Mouse (Mus musculus) activated CD4-positive, CD25-positive, alpha-beta regulatory T cell, adult 4 months (primary cell): ENCODE data around the gene Tmem138. TPM values are rescaled to one million over a fixed set of nuclear protein-coding genes. Genes with fewer than 3 reads are reported as not detected.

Experiments used
- polyA plus RNA-seq, 2 experiments: library from polyadenylated mRNA; unstranded; fragments of 100-300 nt; shearing (Covaris generic); gene quantifications; one replicate each; pipeline ENCODE4 v1.2.1; 2017

The Tmem138 gene
- polyA plus RNA-seq, 2 experiments from 2014 or later: 15.2 to 19.2 TPM

Other genes with a start within 250 kb of the Tmem138 start
- gene Syt7, start 188.3 kb downstream of the Tmem138 start, polyA plus RNA-seq: under 1 TPM in 1 of 2 experiments, not detected in 1; 0.05 TPM
- gene Lrrc10b, start 119.9 kb downstream of the Tmem138 start, polyA plus RNA-seq: not detected
- gene Ppp1r32, start 94.4 kb downstream of the Tmem138 start, polyA plus RNA-seq: under 1 TPM in 1 of 2 experiments, not detected in 1; 0.41 TPM
- 10 to 100 TPM; 53.2 to 54.5 TPM for gene Cpsf7, start 52.1 kb downstream of the Tmem138 start, polyA plus RNA-seq
- gene Sdhaf2, start 51.2 kb downstream of the Tmem138 start, polyA plus RNA-seq: 10 to 100 TPM; 77.2 to 87.7 TPM
- 1 to 10 TPM; 5.9 to 8.4 TPM for gene Tmem216, start 21.1 kb downstream of the Tmem138 start, polyA plus RNA-seq
- gene Cyb561a3, start 190 bp downstream of the Tmem138 start, polyA plus RNA-seq: 10 to 100 TPM; 33.9 to 39.6 TPM
- 10 to 100 TPM; 79.6 to 85.1 TPM for gene Ddb1, start 28.0 kb upstream of the Tmem138 start, polyA plus RNA-seq
- gene Tkfc, start 28.3 kb upstream of the Tmem138 start, polyA plus RNA-seq: 10 to 100 TPM in 1 of 2 experiments, 1 to 10 TPM in 1; 6.3 to 12.3 TPM
- gene Vwce, start 56.9 kb upstream of the Tmem138 start, polyA plus RNA-seq: 1 to 10 TPM in 1 of 2 experiments, not detected in 1; 1.1 TPM
- not detected for gene Pga5, start 100.7 kb upstream of the Tmem138 start, polyA plus RNA-seq
- gene Vps37c, start 111.4 kb upstream of the Tmem138 start, polyA plus RNA-seq: 10 to 100 TPM; 11.1 to 13.2 TPM
- 100 to 1,000 TPM; 406 to 482 TPM for gene Cd5, start 161.6 kb upstream of the Tmem138 start, polyA plus RNA-seq